ENCODE assay signal across 13 mouse cellular contexts in the genomic region with DNA sequence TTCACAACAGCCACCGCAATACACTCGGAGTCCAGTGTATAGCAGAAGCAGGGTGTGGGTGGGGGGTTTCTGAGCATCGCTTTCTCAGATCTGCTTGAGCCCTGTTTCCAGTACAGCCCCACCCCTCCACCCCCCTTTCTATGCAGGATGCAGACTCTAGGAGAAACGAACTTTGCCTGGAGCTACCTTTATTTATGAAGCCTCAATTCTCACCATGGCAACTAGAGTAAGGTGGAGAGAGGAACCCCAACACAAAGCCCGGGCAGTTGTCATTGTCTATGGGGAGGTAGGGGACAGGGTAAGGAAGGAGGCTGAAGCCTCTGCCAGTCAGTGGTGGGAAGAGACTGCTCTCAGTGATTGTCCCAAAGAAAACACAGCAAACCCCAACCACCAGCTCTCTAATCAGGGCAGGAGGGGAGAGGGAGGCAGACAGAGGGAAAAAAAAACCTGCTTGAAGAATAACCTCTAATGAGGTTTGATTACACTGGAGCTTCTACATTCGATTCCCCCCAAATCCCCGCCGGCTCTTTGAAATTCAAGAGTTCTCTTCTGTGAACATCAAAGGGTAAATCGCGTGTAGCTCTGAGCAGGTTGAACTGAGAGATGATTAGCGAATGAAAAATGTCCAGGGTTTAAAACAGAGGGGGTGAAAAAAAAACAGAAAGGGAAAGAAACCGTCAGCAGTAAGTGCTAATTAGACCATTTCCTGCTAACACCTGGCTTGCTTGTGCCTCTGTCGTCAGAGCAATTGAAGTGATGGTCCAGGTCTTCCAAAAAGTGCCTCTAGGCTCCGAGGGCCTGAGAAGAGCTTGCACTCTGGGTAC.
DNase-seq lines count a peak whose midpoint lies in the region; ATAC-seq and TF ChIP-seq lines count a peak whose summit lies in the region.
"Had no signal": no experiment of that assay in that cellular context is flagged by ENCODE, and none has a peak within 500 bp of the region (broad histone marks: within the 10 kb centered on the region; RNA-seq: fewer than 3 reads in every experiment).

No protein-coding gene starts in this region.

- no peaks in the 10 kb centered on the region for H3K36me3 ChIP-seq in embryonic facial prominence, embryonic 12.5 days
- no peaks in the 10 kb centered on the region for H3K36me3 ChIP-seq in hindbrain, embryonic 13.5 days
- no peaks in the 10 kb centered on the region for H3K36me3 ChIP-seq in midbrain, embryonic 16.5 days (ENCODE audit: control insufficient read depth, insufficient read depth, low read length)
- no peaks in the 10 kb centered on the region for H3K36me3 ChIP-seq in lung, postnatal 0 days (ENCODE audit: insufficient read depth, low read length)
- H3K36me3 ChIP-seq: embryonic facial prominence, embryonic 15.5 days; limb, embryonic 10.5 days had no signal

- H3K4me3 ChIP-seq in embryonic facial prominence, embryonic 12.5 days = no peak overlapping the region
- no peak overlapping the region for H3K4me3 ChIP-seq in hindbrain, embryonic 13.5 days
- H3K4me3 ChIP-seq in midbrain, embryonic 16.5 days (ENCODE audit: low read depth, low read length) = no peak overlapping the region
- H3K4me3 ChIP-seq in lung, postnatal 0 days (ENCODE audit: low read depth, low read length) = no peak overlapping the region
- H3K4me3 ChIP-seq: embryonic facial prominence, embryonic 15.5 days; layer of hippocampus, adult 2 months; limb, embryonic 10.5 days had no signal

- H3K27ac ChIP-seq in embryonic facial prominence, embryonic 12.5 days = 0 out of 2 replicates have a peak overlapping the region, but pooled peaks have one; percentile 24
- peak overlapping the region; percentile 50 for H3K27ac ChIP-seq in hindbrain, embryonic 13.5 days
- H3K27ac ChIP-seq in midbrain, embryonic 16.5 days (ENCODE audit: low read length) = peak overlapping the region; percentile 83
- no peak overlapping the region for H3K27ac ChIP-seq in lung, postnatal 0 days (ENCODE audit: low read length)
- H3K27ac ChIP-seq: embryonic facial prominence, embryonic 15.5 days; limb, embryonic 10.5 days had no signal

- H3K27me3 ChIP-seq in embryonic facial prominence, embryonic 12.5 days = no peaks in the 10 kb centered on the region
- H3K27me3 ChIP-seq in hindbrain, embryonic 13.5 days = no peaks in the 10 kb centered on the region
- no peaks in the 10 kb centered on the region for H3K27me3 ChIP-seq in midbrain, embryonic 16.5 days (ENCODE audit: control insufficient read depth, insufficient read depth, low read depth, low read length)
- no peaks in the 10 kb centered on the region for H3K27me3 ChIP-seq in lung, postnatal 0 days (replicated peaks; ENCODE audit: insufficient read depth, low read length)
- H3K27me3 ChIP-seq: embryonic facial prominence, embryonic 15.5 days had no signal

- no peak overlapping the region for H3K4me2 ChIP-seq in embryonic facial prominence, embryonic 12.5 days (replicated peaks)
- no peak overlapping the region for H3K4me2 ChIP-seq in hindbrain, embryonic 13.5 days
- H3K4me2 ChIP-seq in midbrain, embryonic 16.5 days (ENCODE audit: low read length) = no peak overlapping the region; the same call in 1 of the 2 replicates
- no peak overlapping the region for H3K4me2 ChIP-seq in lung, postnatal 0 days (replicated peaks; ENCODE audit: low read depth, low read length)
- H3K4me2 ChIP-seq: embryonic facial prominence, embryonic 15.5 days had no signal

- H3K4me1 ChIP-seq in embryonic facial prominence, embryonic 12.5 days = peaks cover 11% of the 10 kb centered on the region; the same call in 1 of the 2 replicates
- peaks cover 18% of the 10 kb centered on the region for H3K4me1 ChIP-seq in hindbrain, embryonic 13.5 days (replicated peaks)
- peaks cover 27% of the 10 kb centered on the region for H3K4me1 ChIP-seq in midbrain, embryonic 16.5 days (ENCODE audit: control insufficient read depth, insufficient read depth, low read length)
- H3K4me1 ChIP-seq in lung, postnatal 0 days (ENCODE audit: insufficient read depth, low read depth, low read length) = no peaks in the 10 kb centered on the region
- H3K4me1 ChIP-seq: embryonic facial prominence, embryonic 15.5 days had no signal

- no peak for ATAC-seq in embryonic facial prominence, embryonic 12.5 days (ENCODE audit: insufficient number of reproducible peaks, insufficient read depth, low FRiP score, low TSS enrichment)
- ATAC-seq in hindbrain, embryonic 13.5 days (ENCODE audit: low FRiP score) = peak; percentile 69
- peak; percentile 86 for ATAC-seq in midbrain, embryonic 16.5 days
- ATAC-seq in lung, postnatal 0 days = no peak
- no peak for ATAC-seq in cerebellum, adult (ENCODE audit: insufficient number of reproducible peaks, low FRiP score, low TSS enrichment)
- ATAC-seq: intestine, embryonic 16.5 days; liver, postnatal 0 days had no signal

- H3K9me3 ChIP-seq in embryonic facial prominence, embryonic 12.5 days = no peaks in the 10 kb centered on the region
- H3K9me3 ChIP-seq in hindbrain, embryonic 13.5 days = no peaks in the 10 kb centered on the region
- H3K9me3 ChIP-seq in midbrain, embryonic 16.5 days (replicated peaks; ENCODE audit: control insufficient read depth, low read length, poor library complexity, severe bottlenecking) = no peaks in the 10 kb centered on the region
- H3K9me3 ChIP-seq in lung, postnatal 0 days (ENCODE audit: low read length) = no peaks in the 10 kb centered on the region
- H3K9me3 ChIP-seq: embryonic facial prominence, embryonic 15.5 days; limb, embryonic 10.5 days had no signal

- no peak for TF ChIP-seq EP300 in lung, postnatal 0 days (IDR thresholded peaks at IDR 0.05)

- H3K9ac ChIP-seq in embryonic facial prominence, embryonic 12.5 days = no peak overlapping the region
- H3K9ac ChIP-seq in hindbrain, embryonic 13.5 days = no peak overlapping the region
- no peak overlapping the region for H3K9ac ChIP-seq in midbrain, embryonic 16.5 days (ENCODE audit: low read depth, low read length)
- H3K9ac ChIP-seq in lung, postnatal 0 days (replicated peaks; ENCODE audit: low read depth) = no peak overlapping the region
- H3K9ac ChIP-seq: embryonic facial prominence, embryonic 15.5 days; liver, postnatal 0 days had no signal

- 26% methylated on average over 14 of the region's 14 CpGs for WGBS in embryonic facial prominence, embryonic 12.5 days
- 40% methylated on average over 14 of the region's 14 CpGs for WGBS in hindbrain, embryonic 13.5 days
- 20% methylated on average over 14 of the region's 14 CpGs for WGBS in midbrain, embryonic 16.5 days
- 31% methylated on average over 14 of the region's 14 CpGs for WGBS in lung, postnatal 0 days

- no peak for TF ChIP-seq CTCF in lung, postnatal 0 days (IDR thresholded peaks at IDR 0.05)

- DNase-seq in CD4-positive helper T cell, adult 2 months (ENCODE audit: low read depth, low spot score) = peak; percentile 34
- no peak for DNase-seq in lung, postnatal 0 days (ENCODE audit: low spot score)
- no peak for DNase-seq in right cerebral cortex, postnatal 4 days
- DNase-seq in thymus, postnatal 25 days = no peak
- DNase-seq: liver, postnatal 0 days had no signal

Comparison
In these comparisons a context has a peak if more than half of its experiments do, and no peak if none do; other contexts are left out.
1. ATAC-seq: peak in hindbrain, embryonic 13.5 days (single experiment) and midbrain, embryonic 16.5 days (single experiment); none in embryonic facial prominence, embryonic 12.5 days (single experiment), lung, postnatal 0 days (single experiment) and cerebellum, adult (single experiment).